Mouse (Mus musculus) olfactory bulb, adult 2 months (tissue): ENCODE data around the gene Rpp14.

Experiments used
- CTCF ChIP-seq: fragments of 200-500 bp; IDR thresholded peaks from 2 replicates; pipeline ENCODE4 v1.5.1; 2012; ENCODE audit warnings: low read depth, mild to moderate bottlenecking, low read length, moderate library complexity; ENCODE audit not compliant: insufficient read depth
- POLR2A ChIP-seq: fragments of 200-500 bp; IDR thresholded peaks from 2 replicates; pipeline ENCODE4 v1.6.1; 2012; ENCODE audit warnings: mild to moderate bottlenecking, low read depth, low read length, moderate library complexity; ENCODE audit not compliant: insufficient read depth

DNA sequence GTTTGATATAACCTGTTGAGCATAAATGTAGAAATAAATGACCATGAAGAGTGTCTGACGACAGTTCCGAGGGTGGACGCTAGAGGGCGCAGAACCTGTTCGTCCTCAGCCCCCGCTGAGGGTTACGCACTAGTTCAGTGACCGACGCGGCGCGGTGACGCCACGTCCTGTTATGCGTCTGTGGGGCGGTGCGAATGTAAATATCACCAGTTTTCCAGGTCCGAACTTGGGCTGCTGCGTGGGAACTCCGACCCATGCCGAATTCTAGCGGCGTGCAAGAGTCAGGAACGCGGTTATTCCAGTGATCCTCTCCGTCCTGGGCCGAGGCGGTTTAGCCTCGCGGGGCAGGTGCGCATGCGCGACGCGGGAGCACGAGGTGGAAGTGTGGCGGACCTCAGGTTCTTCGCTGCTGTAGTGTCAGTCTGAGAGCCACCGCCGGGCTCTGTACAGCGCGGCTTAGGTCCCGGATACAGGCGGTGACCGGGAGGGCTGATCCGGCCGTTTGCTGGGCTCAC is at the start of gene Rpp14:
- TF ChIP-seq CTCF (peak; percentile 87), POLR2A (peak; percentile 78; the same call in 1 of the 2 replicates)
